Mouse (Mus musculus) lung, postnatal 25 days (tissue): ENCODE data around the gene Ext2.
A peak's percentile ranks its signal among the peaks of the same experiment; 100 is the strongest.

Source experiments
- DNase-seq: peaks from one replicate; pipeline ENCODE4 v3.0.0; 2022; ENCODE audit warnings: low spot score

Ext2 gene

GRCm38 (mm10) chr2:93737146-93737545 lies 85.2 kb downstream of the Ext2 start:
- peak; percentile 53 for DNase-seq

GRCm38 (mm10) chr2:93732658-93733057 lies 89.7 kb downstream of the Ext2 start:
- no peak for DNase-seq

GRCm38 (mm10) chr2:93729585-93729984 lies 92.8 kb downstream of the Ext2 start:
- no peak for DNase-seq

GRCm38 (mm10) chr2:93723138-93723744 lies 99.1 kb downstream of the Ext2 start:
- no peak for DNase-seq

DNA sequence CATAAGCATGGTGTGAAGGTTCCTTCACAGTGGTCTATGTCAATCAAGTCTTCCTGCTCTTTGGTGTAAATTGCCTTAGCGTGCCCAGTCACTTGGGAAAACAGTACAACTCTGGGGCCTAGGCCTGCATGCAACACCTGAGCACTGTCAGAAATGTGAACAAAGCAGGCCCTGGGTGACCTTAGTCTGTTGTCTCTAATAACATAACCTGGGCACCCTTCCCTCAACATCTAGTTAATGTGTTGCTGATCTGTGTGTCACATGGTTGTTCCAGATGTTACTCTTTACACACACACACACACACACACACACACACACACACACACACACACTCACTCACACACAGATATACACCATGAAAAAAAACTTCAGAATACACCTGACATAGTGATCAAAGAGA lies 101.4 kb downstream of the Ext2 start:
- DNase-seq, result no peak

DNA sequence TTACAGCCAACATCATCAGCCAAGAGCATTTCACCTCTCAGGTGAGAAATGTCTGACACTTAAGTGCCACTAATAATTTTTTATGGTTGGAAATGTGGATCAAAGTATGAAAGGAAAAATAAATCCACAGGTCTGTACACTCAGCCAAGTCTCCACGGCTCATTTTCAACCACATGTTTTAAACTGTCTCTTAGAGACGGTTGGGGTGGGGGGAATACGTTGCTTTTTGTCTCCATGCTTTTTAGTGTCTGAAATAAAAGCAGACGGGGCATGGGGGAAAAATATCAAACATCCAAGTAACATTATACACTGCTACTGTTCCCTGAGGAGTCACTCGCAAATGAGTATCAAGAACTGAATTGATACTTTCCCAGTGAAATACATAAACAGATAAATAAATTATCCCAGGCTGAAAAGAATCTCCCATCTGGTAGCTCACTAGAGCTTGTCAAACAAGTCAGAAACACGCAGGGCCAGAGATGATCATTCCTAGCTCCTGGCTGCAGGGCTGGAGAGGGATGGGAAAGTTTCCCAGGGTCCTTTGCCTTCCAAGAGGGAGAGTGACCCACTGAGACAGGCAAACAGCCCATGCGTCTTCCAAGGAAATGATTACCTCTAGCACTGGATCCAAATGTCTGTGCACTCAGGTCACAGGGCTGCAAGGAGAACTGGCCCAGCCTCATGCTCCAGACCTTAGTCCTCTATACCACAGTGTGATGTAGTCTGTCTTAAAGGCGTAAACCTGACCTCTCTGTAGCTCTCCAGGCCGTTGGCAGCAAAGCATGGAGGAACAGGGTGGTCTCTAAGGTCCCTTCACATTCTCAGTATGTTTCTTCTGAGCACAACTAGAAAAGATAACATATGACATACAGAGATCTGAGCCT lies 102.3 kb downstream of the Ext2 start:
- DNase-seq, result no peak

GRCm38 (mm10) chr2:93713267-93713666 lies 109.1 kb downstream of the Ext2 start:
- DNase-seq, result no peak

DNA sequence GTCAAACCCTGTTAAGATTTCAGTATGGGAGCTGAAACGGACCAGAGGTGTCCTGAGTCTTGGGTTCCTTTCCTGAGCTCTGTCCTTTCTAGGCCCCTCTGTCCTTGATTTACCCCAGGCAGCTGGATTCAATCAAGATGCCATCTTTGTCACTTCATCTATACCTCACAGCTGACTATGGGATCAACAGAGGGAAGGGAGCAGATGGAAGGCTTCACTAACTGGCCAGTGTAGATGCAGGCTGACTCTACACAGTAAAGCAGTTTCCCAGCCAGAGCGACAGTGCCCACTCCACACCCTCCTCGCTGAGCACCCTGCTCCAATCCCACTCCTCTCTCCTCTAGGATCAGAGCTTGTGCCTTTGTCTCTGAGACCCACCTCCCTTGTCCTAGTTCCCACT lies 110.9 kb downstream of the Ext2 start:
- DNase-seq, result peak; percentile 26

- no peak for DNase-seq
These were observed 112.7 kb downstream of the Ext2 start for GRCm38 (mm10) chr2:93709696-93710095.

DNA sequence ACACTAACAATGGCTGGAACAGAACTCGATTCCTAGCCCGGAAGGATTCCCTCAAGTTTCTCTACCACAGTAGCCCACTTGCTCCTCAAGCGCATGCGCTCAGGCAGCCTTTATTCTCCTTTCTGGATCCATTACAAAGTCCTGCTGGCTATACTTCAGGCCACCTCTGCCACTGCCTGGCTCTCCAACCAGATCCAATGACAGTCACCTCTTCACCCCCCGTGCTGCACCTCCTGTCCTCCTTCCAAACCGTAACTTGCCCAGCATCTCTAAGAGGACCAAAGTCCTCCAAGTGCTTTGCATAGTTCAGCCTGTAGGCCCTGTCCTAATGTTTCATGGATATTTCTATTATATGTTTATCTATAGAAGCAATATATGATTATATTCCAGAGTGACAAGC lies 113.1 kb downstream of the Ext2 start:
- no peak for DNase-seq

DNA sequence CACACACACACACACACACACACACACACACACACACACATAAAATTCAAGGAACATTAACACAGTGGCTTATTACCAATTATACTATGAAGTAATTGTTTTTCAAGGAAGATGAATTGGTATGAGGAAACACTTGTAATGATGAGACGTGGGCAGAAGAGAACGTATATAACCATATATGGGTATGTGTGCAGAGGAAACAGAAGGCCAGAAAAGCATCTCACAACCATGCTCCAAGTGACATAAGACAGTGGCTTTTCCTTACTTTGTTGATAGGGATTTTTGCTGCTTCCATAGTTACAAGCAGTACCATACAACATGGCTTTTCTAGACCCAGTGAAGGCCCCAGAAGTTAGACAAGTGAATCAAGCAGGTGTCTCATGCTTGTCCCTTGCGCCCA lies 115.5 kb downstream of the Ext2 start:
- no peak for DNase-seq

DNA sequence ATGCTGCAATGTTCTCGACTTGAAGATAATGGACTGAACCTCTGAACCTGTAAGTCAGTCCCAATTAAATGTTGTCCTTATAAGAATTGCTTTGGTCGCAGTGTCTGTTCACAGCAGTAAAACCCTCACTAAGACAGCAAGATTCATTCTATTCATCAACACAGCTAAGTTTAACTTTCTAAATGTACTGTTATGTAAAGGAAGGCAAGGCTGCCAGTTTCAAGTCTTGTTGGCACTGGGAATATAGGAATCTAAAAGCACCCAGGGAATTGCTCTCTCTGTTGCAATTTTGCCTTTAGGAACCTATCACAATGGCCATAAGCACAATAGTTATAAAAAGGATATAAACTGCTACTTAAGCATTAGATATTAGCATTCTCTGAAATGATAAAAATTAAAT lies 116.0 kb downstream of the Ext2 start:
- no peak for DNase-seq

GRCm38 (mm10) chr2:93704195-93704594 lies 118.2 kb downstream of the Ext2 start:
- DNase-seq, result no peak

- no peak for DNase-seq
These were observed 119.1 kb downstream of the Ext2 start for GRCm38 (mm10) chr2:93702936-93703926.

GRCm38 (mm10) chr2:93699346-93699745 lies 123.0 kb downstream of the Ext2 start:
- no peak for DNase-seq

DNA sequence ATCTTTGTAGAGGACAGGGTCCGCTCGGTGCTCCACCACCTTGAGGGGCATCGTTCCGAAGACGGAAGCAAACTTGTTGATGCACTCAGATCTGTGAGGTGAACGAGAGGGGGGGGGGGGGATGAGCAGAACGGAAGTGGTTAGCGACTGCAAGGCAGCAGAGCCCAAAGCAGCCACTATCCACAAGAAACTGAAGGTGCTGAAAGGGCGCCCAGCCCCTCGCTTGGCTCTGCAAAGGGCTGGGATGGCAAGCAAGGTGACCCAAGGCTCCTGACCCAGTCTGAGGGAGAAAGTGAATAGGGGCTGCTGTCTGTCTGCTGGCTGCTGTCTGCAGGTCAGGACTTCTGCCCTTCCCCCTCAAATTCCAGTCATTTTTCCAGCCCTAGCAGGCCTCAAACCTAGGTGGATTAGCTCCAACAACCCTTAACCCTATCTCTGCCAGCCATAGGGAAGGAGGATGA lies 126.2 kb downstream of the Ext2 start:
- DNase-seq, result no peak

GRCm38 (mm10) chr2:93693101-93693500 lies 129.3 kb downstream of the Ext2 start:
- no peak for DNase-seq

- no peak for DNase-seq
These were observed 132.1 kb downstream of the Ext2 start for GRCm38 (mm10) chr2:93690064-93690930.

DNA sequence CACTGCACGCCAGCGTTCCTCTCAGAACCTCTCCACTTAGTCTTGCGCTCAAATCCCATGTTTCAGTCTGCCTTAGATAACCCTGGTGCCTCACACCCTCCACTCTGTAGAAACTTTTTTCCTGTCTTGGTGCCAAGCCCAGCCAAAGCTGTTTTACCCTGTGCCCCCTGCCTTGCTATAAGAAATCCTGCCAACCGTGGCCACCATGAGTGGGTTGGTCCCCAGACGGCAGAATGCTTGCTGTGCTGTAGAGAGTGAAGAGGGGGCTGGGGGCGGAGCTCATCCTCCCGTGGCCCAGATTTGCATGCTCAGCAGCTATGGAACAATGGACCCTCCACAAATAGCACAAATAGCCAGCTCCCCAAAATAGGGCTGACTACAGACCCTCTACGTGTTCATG lies 138.7 kb downstream of the Ext2 start:
- DNase-seq, result no peak

- DNase-seq, result no peak
These were observed 139.7 kb downstream of the Ext2 start for GRCm38 (mm10) chr2:93682601-93683202.

DNA sequence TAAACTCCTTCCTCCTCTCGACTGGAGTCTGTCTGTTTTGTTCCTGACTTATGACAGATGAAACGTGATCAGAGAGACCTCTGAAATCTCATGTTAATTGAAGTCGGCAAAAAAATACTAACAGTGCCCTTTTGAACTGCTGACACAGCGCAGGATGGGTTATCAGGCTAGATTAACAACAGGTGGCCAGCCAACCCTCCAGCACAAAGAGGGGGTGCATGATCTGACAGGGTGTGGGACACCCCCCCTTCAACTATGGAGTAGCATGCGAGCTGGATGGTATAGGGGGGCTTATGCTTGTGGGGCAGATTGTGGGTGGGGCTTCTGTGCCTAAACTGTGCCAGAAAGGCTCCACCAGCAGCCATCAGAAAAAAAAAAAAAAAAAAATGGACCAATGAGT lies 141.0 kb downstream of the Ext2 start:
- DNase-seq, result no peak
